12 mouse cellular contexts compared by ENCODE assay signal in the genomic region with DNA sequence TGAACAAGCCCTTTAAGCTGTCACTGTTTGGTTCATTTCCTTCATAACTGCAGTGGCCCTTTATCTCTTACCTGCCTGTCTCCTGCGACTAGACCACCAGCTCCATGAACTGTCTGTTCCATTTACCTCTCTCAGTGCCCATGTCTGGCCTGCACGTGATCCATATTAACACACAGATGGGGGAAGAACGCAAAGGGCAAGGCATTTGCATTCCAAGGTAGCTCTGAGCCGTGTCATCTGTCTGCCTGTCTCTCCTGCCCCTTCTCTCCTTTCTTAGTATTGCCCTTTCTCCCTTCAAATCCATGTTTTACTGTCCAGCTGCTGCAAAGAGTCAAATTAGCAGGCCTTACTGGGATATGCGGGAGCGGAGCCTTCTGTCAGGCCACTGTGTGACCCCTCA.
"Had no signal": no experiment of that assay in that cellular context is flagged by ENCODE, and none has a peak within 500 bp of the region (broad histone marks: within the 10 kb centered on the region; RNA-seq: fewer than 3 reads in every experiment).

No protein-coding gene starts in this region.

- H3K27ac ChIP-seq: layer of hippocampus, adult 2 months; limb, embryonic 13.5 days; liver, embryonic 14.5 days; neural tube, embryonic 13.5 days; stomach, embryonic 15.5 days had no signal

- ATAC-seq: hindbrain, embryonic 16.5 days had no signal

- H3K4me3 ChIP-seq: layer of hippocampus, adult 2 months; limb, embryonic 13.5 days; neural tube, embryonic 13.5 days; stomach, embryonic 15.5 days had no signal

- DNase-seq: left cerebral cortex, postnatal 4 days; lung, adult 18-20 months; retina, postnatal 1 day; right cerebral cortex, postnatal 4 days; thymus, adult 2 months; thymus, postnatal 25 days had no signal

- H3K27me3 ChIP-seq: limb, embryonic 13.5 days; neural tube, embryonic 13.5 days; stomach, embryonic 15.5 days had no signal

- H3K4me2 ChIP-seq: limb, embryonic 13.5 days; neural tube, embryonic 13.5 days; stomach, embryonic 15.5 days had no signal

- H3K36me3 ChIP-seq: limb, embryonic 13.5 days; neural tube, embryonic 13.5 days; stomach, embryonic 15.5 days had no signal

- H3K9ac ChIP-seq: limb, embryonic 13.5 days; liver, embryonic 14.5 days; neural tube, embryonic 13.5 days; stomach, embryonic 15.5 days had no signal

- H3K9me3 ChIP-seq: limb, embryonic 13.5 days; neural tube, embryonic 13.5 days; stomach, embryonic 15.5 days had no signal
